Mouse (Mus musculus) CD4-positive, CD25-positive, alpha-beta regulatory T cell, adult 4 months (primary cell): ENCODE measurements around the gene Clec11a. TPM values are rescaled to one million over a fixed set of nuclear protein-coding genes. Genes with fewer than 3 reads are reported as not detected.
"Not testable (repeated sequence)": the region's sequence is repeated elsewhere in the genome, so short reads cannot be mapped to it uniquely, and the experiment has no call there.

Experiments used
- ATAC-seq: one replicate; pipeline ENCODE4 v1.8.0; 2017
- polyA plus RNA-seq, 2 experiments: library from polyadenylated mRNA; unstranded; fragments of 100-300 nt; shearing (Covaris generic); gene quantifications; one replicate each; pipeline ENCODE4 v1.2.1; 2017

The Clec11a gene
- polyA plus RNA-seq, 2 experiments from 2014 or later = 0.35 to 0.66 TPM

GRCm38 (mm10) chr7:44322290-44322689 is 15.6 kb upstream of the Clec11a start:
- ATAC-seq = no peak

GRCm38 (mm10) chr7:44320886-44321285 is 14.2 kb upstream of the Clec11a start:
- ATAC-seq = no peak

- peak; percentile 39 for ATAC-seq
These were observed 11.2 kb upstream of the Clec11a start for GRCm38 (mm10) chr7:44317913-44318312.

DNA sequence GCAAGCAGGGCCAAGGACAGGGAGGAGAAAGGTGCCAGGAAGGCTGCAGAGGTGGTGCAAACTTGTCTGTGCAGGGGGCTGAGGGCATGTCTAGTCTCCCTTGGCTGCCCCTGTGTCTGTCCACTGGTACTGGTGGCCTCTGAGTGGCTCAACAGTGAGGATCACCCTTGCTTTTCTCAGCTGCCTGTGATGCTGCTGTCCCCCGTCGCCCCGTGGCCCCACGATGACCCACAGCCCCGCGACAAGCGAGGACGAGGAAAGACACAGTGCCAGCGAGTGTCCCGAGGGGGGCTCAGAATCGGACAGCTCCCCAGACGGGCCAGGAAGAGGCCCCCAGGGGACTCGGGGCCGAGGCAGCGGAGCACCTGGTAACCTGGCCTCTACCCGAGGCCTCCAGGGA is 5.8 kb upstream of the Clec11a start:
- no peak for ATAC-seq

DNA sequence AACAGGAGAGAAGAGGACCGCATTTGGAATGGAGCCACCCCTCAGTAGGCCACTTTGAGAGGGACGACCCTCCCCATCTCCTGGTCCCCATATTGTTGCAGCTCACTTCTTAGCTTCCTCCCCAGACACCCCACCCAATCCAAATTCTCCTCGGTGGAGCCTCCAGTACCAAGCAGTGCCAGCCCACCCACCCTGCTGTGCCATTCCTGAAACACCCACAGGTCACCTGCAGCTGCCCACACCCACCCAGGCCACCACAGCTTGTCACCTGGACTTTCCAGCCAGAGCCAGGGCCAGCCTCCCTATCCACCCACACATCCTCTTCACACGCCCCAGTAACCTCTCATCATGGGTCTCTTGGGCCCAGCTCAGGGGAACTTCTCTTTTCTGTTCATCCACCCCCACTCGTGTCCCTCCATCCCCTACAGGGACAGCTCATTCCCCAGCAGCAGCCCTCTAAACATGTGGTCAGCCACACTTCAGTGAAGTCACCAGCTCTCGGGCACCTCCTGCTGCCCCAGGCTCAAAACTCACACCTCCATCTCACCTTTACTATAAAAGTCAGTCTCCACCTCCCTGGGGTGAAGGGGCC is 5.1 kb upstream of the Clec11a start:
- no peak for ATAC-seq

GRCm38 (mm10) chr7:44310878-44311712 is 4.4 kb upstream of the Clec11a start:
- ATAC-seq = no peak

DNA sequence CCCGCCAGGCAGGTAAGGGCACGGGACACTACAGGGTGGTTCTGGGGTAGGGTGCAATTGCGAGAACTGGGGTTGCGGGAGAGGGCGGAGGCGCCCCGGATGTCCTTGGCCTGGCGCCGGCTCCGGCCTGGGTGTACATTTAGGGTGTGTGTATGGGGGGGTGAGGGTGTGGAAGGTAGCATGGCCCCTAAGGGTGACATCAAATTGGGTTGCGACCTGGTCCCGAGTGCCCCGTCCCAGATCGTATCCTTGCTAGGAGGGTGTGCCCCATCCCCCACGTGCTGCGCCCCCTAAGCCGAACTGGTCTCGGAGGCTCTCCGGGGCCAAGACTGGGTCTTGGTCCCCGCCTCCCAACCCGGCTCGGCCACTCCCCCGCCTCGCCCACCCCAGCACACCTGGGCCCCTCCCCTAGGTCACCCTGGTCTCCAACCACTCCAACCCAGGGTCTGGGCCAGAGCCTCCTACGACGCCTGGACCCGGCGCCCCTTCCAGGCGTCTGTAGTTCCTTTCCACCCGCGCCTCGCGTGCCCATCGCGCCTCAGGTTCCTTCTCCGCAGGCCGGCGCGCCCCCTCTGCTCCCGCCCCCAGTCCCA is 3.7 kb upstream of the Clec11a start:
- ATAC-seq = no peak

- ATAC-seq = no peak
These were observed 3.0 kb upstream of the Clec11a start, which contains the start of gene Shank1 for GRCm38 (mm10) chr7:44309475-44310284. Gene Shank1 (plus strand): TSS chr7:44310253.

DNA sequence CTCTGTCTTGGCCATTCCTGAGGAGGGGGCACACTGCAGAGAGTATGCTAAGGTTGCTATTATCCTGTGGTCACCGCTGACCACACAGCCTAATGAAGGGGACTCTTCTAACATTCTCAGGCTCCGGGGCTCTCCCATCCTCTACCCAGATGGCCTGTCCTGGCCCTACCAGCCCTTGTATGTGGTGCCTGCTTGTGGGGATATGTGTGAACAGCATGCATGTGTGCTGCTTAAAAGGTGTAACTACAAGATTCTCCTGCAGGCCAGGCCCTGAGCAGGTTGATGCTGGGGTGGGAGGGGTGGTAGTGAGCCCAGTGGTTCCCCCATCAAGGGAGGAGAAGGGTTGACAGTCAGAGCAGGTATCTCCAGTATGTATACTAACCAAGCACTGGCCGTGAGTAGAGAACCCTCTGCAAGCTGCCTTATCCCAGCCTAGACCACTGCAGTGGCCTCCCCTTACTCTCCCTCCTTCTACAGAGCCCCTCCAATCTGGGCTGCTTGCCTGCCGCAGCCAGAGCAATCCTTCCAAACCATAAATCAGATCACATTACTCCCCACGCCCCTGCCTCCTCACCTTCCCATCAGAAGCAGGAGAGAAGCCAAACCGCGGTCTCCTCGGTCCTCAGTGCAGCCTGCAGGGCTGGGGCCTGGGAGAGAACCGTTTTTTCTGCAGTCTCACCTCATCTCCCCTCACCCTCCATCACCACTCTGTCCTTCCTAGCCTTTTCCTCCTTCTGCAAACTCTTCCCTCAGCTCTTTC is 739 bp upstream of the Clec11a start:
- no peak for ATAC-seq

DNA sequence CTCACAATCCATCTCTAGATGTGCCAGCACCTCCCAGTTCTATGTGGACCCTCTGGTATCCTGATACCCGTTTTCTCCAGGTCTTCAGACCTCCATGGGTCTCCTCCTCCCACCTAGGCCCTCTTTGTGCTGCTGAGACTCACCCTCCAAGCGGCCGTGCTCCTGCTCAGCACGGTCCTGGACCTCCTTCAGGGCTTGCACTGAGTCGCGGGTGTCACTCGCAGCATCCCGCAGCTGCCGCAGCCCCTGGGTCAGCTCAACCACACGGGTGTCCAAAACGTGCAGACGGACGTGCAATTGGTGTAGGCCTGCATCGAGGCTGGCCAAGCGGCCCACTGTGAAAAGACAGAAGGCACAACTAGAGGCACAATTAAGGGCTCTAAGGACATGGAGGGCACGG is 1.0 kb downstream of the Clec11a start:
- ATAC-seq = no peak

GRCm38 (mm10) chr7:44304775-44305641 is 1.7 kb downstream of the Clec11a start:
- ATAC-seq = peak; percentile 89

DNA sequence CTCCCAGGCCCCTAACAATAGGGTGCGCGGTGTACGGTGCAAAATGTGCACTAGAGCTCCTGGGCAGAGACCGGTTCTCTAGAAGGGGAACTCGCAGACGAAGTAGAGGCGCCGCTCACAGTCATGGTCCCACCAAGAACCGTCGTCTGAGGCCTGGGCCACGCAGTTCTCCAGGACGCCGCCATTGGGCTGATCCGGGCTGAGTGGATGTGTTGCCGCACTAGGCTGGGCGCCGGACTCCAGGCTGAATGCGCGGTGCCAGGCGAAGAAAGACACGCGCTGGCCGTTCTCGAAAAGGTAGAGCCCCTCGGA is 2.3 kb downstream of the Clec11a start:
- ATAC-seq = peak; percentile 18

GRCm38 (mm10) chr7:44303346-44304340 is 3.1 kb downstream of the Clec11a start:
- ATAC-seq = no peak

GRCm38 (mm10) chr7:44297501-44297900 is 9.2 kb downstream of the Clec11a start:
- not testable (repeated sequence) for ATAC-seq

DNA sequence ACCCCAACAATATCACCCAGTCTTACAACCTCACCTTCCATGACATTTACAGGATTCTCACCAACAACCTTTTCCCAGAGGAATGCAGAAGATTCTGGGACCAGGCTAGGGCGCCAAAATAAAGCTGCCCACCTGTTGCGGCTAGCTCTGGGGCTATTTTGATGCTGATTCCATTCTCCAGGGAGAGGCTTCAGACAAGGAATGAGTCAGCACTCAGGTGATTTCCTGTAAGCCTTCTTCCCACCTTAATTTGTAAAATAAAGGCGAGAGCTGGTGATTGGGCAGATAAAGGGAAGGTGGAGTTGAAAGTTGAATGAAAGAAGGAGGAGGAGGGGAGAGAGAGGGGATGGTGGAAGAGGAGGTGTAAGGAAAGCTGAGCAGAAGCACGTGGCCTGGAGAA is 15.3 kb downstream of the Clec11a start:
- no peak for ATAC-seq

- no peak for ATAC-seq
These were observed 15.7 kb downstream of the Clec11a start for GRCm38 (mm10) chr7:44290986-44291385.

GRCm38 (mm10) chr7:44287760-44288159 is 18.9 kb downstream of the Clec11a start:
- ATAC-seq = no peak

DNA sequence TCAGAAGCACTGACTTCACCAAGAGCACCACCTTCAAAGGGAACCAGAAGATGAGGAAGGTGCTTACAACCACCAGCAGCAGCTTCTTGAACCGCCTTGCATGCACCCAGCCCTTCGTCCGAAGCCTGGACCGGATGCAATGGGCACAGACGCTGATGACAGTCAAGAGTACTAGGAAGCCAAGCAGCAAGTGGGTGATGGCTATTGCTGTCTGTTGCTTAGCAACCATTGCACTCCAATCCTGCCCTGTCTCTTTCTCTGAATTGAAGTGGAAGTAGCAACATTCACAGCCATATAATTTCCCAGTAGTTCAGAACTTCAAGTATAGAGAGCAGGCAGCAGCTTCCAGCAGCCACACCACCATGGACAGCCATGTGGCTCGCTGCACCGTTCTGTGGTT is 25.1 kb downstream of the Clec11a start:
- no peak for ATAC-seq

DNA sequence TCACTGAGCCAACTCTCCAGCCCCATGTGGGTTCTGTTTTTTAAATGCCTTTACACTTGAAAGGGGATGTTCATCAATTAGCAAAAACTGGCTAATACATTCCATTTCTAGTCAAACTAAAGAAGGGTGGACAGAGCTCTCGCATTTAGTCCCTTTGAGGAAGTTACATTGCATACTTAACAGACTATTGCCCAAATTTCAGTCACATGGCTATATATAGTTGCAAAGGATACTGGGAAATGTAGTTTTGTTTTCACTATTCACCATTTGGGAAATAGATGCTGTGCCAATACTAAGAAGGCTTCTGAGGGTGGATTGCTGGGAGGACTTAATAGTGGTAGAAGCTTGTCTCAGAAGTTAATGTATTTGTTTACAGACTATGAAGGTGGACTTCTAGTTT is 25.7 kb downstream of the Clec11a start:
- no peak for ATAC-seq

- ATAC-seq = no peak
These were observed 29.5 kb downstream of the Clec11a start for GRCm38 (mm10) chr7:44277250-44277622.
